Mouse (Mus musculus): Measurements from ENCODE around the gene Rin2. TPM values are rescaled to one million over a fixed set of nuclear protein-coding genes. Genes with fewer than 3 reads are reported as not detected.

Rin2 gene
- polyA plus RNA-seq, 1 experiment from 2014 or later: 11.9 TPM

- no peak overlapping the region for H3K27ac ChIP-seq (ENCODE audit: low read depth, low read length)
- 79% methylated on average over 4 of the region's 4 CpGs for WGBS
Measured at GRCm38 (mm10) chr2:145829231-145829630, 154.2 kb downstream of the Rin2 start.

GRCm38 (mm10) chr2:145830417-145830816, 155.4 kb downstream of the Rin2 start:
- Histone ChIP-seq H3K4me2 (replicated peaks; ENCODE audit: low read depth) (no peak overlapping the region), H3K27ac (ENCODE audit: low read depth, low read length) (no peak overlapping the region), H3K9ac (ENCODE audit: low read depth, low read length) (no peak overlapping the region), H3K36me3 (ENCODE audit: control insufficient read depth, insufficient read depth) (no peaks in the 10 kb centered on the region), H3K4me1 (replicated peaks; ENCODE audit: control insufficient read depth, insufficient read depth, low read length) (peaks cover 16% of the 10 kb centered on the region), H3K27me3 (replicated peaks; ENCODE audit: control insufficient read depth, insufficient read depth, low read length) (no peaks in the 10 kb centered on the region), H3K4me3 (ENCODE audit: low read depth, low read length) (no peak overlapping the region), H3K9me3 (ENCODE audit: control insufficient read depth) (no peaks in the 10 kb centered on the region)
- no peak for ATAC-seq
- TF ChIP-seq CTCF (IDR thresholded peaks at IDR 0.05; ENCODE audit: low read depth): no peak
- 81% methylated on average over 3 of the region's 3 CpGs for WGBS

More at GRCm38 (mm10) chr2:145829231-145829630, 154.2 kb downstream of the Rin2 start:
- Histone ChIP-seq H3K9ac (ENCODE audit: low read depth, low read length) (no peak overlapping the region), H3K27me3 (replicated peaks; ENCODE audit: control insufficient read depth, insufficient read depth, low read length) (no peaks in the 10 kb centered on the region), H3K9me3 (ENCODE audit: control insufficient read depth) (no peaks in the 10 kb centered on the region), H3K4me1 (replicated peaks; ENCODE audit: control insufficient read depth, insufficient read depth, low read length) (peaks cover 18% of the 10 kb centered on the region), H3K36me3 (ENCODE audit: control insufficient read depth, insufficient read depth) (no peaks in the 10 kb centered on the region), H3K4me3 (ENCODE audit: low read depth, low read length) (no peak overlapping the region), H3K4me2 (replicated peaks; ENCODE audit: low read depth) (no peak overlapping the region)
- no peak for ATAC-seq
- TF ChIP-seq CTCF (IDR thresholded peaks at IDR 0.05; ENCODE audit: low read depth): no peak

- peak; percentile 82 for ATAC-seq
- Histone ChIP-seq H3K4me3 (ENCODE audit: low read depth, low read length) (no peak overlapping the region), H3K9me3 (ENCODE audit: control insufficient read depth) (no peaks in the 10 kb centered on the region)
Measured at GRCm38 (mm10) chr2:145831949-145832835, 157.2 kb downstream of the Rin2 start.

GRCm38 (mm10) chr2:145832836-145833221, 157.8 kb downstream of the Rin2 start:
- Histone ChIP-seq H3K27me3 (replicated peaks; ENCODE audit: control insufficient read depth, insufficient read depth, low read length) (no peaks in the 10 kb centered on the region), H3K27ac (ENCODE audit: low read depth, low read length) (peak overlapping the region; percentile 83), H3K9me3 (ENCODE audit: control insufficient read depth) (no peaks in the 10 kb centered on the region), H3K9ac (ENCODE audit: low read depth, low read length) (no peak overlapping the region), H3K4me3 (ENCODE audit: low read depth, low read length) (no peak overlapping the region), H3K36me3 (ENCODE audit: control insufficient read depth, insufficient read depth) (no peaks in the 10 kb centered on the region), H3K4me2 (replicated peaks; ENCODE audit: low read depth) (peak overlapping the region; percentile 33), H3K4me1 (replicated peaks; ENCODE audit: control insufficient read depth, insufficient read depth, low read length) (peaks cover 13% of the 10 kb centered on the region; the same call in 1 of the 2 replicates)
- WGBS: 63% methylated on average over 5 of the region's 5 CpGs
- no peak for ATAC-seq
- peak; percentile 32; the same call in 1 of the 2 replicates for TF ChIP-seq CTCF (IDR thresholded peaks at IDR 0.05; ENCODE audit: low read depth)

More at GRCm38 (mm10) chr2:145831949-145832835, 157.2 kb downstream of the Rin2 start:
- Histone ChIP-seq H3K9ac (ENCODE audit: low read depth, low read length) (no peak overlapping the region), H3K4me2 (replicated peaks; ENCODE audit: low read depth) (peak overlapping the region; percentile 33), H3K4me1 (replicated peaks; ENCODE audit: control insufficient read depth, insufficient read depth, low read length) (peaks cover 13% of the 10 kb centered on the region), H3K36me3 (ENCODE audit: control insufficient read depth, insufficient read depth) (no peaks in the 10 kb centered on the region), H3K27me3 (replicated peaks; ENCODE audit: control insufficient read depth, insufficient read depth, low read length) (no peaks in the 10 kb centered on the region), H3K27ac (ENCODE audit: low read depth, low read length) (peak overlapping the region; percentile 83)
- TF ChIP-seq CTCF (IDR thresholded peaks at IDR 0.05; ENCODE audit: low read depth): no peak
- 30% methylated on average over 17 of the region's 17 CpGs for WGBS

- H3K9me3 ChIP-seq (ENCODE audit: control insufficient read depth): no peaks in the 10 kb centered on the region
- no peak overlapping the region for H3K4me3 ChIP-seq (ENCODE audit: low read depth, low read length)
- 0 out of 2 replicates have a peak overlapping the region, but pooled peaks have one; percentile 2 for H3K27ac ChIP-seq (ENCODE audit: low read depth, low read length)
- no peak for TF ChIP-seq CTCF (IDR thresholded peaks at IDR 0.05; ENCODE audit: low read depth)
- no peak overlapping the region for H3K9ac ChIP-seq (ENCODE audit: low read depth, low read length)
- H3K27me3 ChIP-seq (replicated peaks; ENCODE audit: control insufficient read depth, insufficient read depth, low read length): no peaks in the 10 kb centered on the region
- 65% methylated on average over 3 of the region's 3 CpGs for WGBS
- H3K36me3 ChIP-seq (ENCODE audit: control insufficient read depth, insufficient read depth): no peaks in the 10 kb centered on the region
- H3K4me1 ChIP-seq (replicated peaks; ENCODE audit: control insufficient read depth, insufficient read depth, low read length): peaks cover 13% of the 10 kb centered on the region; the same call in 1 of the 2 replicates
- H3K4me2 ChIP-seq (replicated peaks; ENCODE audit: low read depth): no peak overlapping the region
- ATAC-seq: no peak
Measured at GRCm38 (mm10) chr2:145833341-145833740, 158.3 kb downstream of the Rin2 start.

- Histone ChIP-seq H3K4me2 (replicated peaks; ENCODE audit: low read depth) (no peak overlapping the region), H3K4me3 (ENCODE audit: low read depth, low read length) (no peak overlapping the region), H3K36me3 (ENCODE audit: control insufficient read depth, insufficient read depth) (no peaks in the 10 kb centered on the region), H3K9me3 (ENCODE audit: control insufficient read depth) (no peaks in the 10 kb centered on the region), H3K4me1 (replicated peaks; ENCODE audit: control insufficient read depth, insufficient read depth, low read length) (peaks cover 13% of the 10 kb centered on the region; the same call in 1 of the 2 replicates), H3K9ac (ENCODE audit: low read depth, low read length) (no peak overlapping the region), H3K27ac (ENCODE audit: low read depth, low read length) (peak overlapping the region; percentile 51; the same call in 1 of the 2 replicates), H3K27me3 (replicated peaks; ENCODE audit: control insufficient read depth, insufficient read depth, low read length) (no peaks in the 10 kb centered on the region)
- no peak for ATAC-seq
- no peak for TF ChIP-seq CTCF (IDR thresholded peaks at IDR 0.05; ENCODE audit: low read depth)
- 68% methylated on average over 1 of the region's 1 CpGs for WGBS
Measured at GRCm38 (mm10) chr2:145835920-145836319, 160.9 kb downstream of the Rin2 start.

Measured in intestine, postnatal 0 days (tissue).